Mouse (Mus musculus) C2C12 (cell line): ENCODE measurements around the gene Elof1.

Experiments
- CEBPB ChIP-seq: IDR thresholded peaks from one replicate; pipeline ENCODE4 v1.6.1; 2011; ENCODE audit warnings: low read depth, mild to moderate bottlenecking, control low read depth, moderate library complexity
- CTCF ChIP-seq: IDR thresholded peaks from one replicate; pipeline ENCODE4 v1.5.1; 2011; ENCODE audit not compliant: control insufficient read depth, insufficient read depth, insufficient read length
- MAX ChIP-seq: IDR thresholded peaks from one replicate; pipeline ENCODE4 v1.6.1; 2011; ENCODE audit warnings: mild to moderate bottlenecking, control low read depth
- MYOD1 ChIP-seq: IDR thresholded peaks from one replicate; pipeline ENCODE4 v1.6.1; 2011; ENCODE audit warnings: low read depth; ENCODE audit not compliant: control insufficient read depth, insufficient read length
- MYOG ChIP-seq: IDR thresholded peaks from one replicate; pipeline ENCODE4 v1.6.1; 2011; ENCODE audit not compliant: control insufficient read depth, insufficient read length; ENCODE audit errors: extremely low read depth
- USF1 ChIP-seq: IDR thresholded peaks from one replicate; pipeline ENCODE4 v1.6.1; 2011; ENCODE audit warnings: low read depth, mild to moderate bottlenecking, control low read depth, moderate library complexity

DNA sequence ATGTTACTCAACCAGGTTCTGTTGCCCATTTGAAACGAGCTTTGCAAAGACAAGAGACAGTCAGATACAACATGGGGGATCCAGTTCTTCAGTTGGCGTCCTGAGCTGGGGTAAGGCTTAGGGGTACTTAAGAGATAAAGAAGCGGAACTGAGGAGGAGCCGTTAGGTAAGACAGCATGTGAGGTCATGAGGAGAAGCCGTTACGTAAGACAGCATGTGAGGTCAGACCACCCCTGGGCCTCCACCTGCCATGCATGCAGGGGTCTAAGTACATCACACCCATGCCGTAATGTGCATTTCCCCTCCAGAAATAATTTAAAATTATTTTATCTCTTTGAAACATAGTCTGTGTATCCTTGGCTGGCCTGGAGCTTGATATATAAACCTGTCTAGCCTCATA, 45.9 kb upstream of the Elof1 start:
- TF ChIP-seq CTCF (no peak), MYOG (no peak), MAX (no peak), CEBPB (no peak), USF1 (no peak), MYOD1 (no peak)
